Mouse (Mus musculus) splenic B cell, adult 2 months (primary cell): ENCODE results near the gene Pnpla3.

Experiments
- DNase-seq: peaks from one replicate; pipeline ENCODE4 v3.0.0-alpha.2; 2011; ENCODE audit warnings: low read depth, low spot score
- H3K27me3 ChIP-seq: 2 replicates; pipeline ENCODE4 v1.6.1; 2012; ENCODE audit warnings: mild to moderate bottlenecking, low read length, moderate library complexity, mixed read lengths; ENCODE audit not compliant: control insufficient read depth, poor library complexity, insufficient read depth, severe bottlenecking
- H3K36me3 ChIP-seq: 2 replicates; pipeline ENCODE4 v1.6.1; 2012; ENCODE audit warnings: mild to moderate bottlenecking, low read length, moderate library complexity, mixed read lengths; ENCODE audit not compliant: control insufficient read depth, poor library complexity, insufficient read depth, severe bottlenecking

The Pnpla3 gene

DNA sequence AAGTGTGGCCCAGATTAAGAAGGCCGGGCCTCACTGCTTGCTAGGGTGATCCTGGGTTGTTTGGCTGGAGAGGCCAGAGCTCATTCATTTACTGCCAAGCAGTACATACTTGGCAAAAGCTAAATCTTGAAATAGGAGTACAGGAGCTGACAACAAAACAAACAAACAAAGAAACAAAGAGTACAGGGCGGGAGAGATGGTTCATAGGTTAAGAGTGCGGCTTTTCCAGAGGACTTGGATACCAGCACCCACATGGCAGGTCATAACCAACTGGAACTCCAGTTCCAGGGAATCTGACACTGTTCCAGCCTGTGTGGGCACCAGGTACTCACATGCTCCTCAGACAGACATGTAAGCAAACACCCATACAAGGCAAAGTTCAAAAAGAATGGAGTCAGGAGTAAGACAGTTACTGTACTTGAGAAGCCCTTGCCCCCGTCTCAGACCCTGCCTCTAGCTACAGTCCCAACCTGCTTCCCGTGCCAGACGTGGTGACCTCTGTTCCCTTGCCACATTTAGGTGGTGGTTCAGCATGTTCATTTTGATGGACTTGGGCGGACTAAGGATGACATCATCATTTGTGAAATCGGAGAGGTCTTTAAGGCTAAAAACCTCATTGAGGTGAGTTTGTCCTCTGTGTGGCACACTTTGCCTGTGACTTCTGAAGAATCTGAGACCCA, 29.0 kb downstream of the Pnpla3 start:
- Histone ChIP-seq H3K36me3 (peaks cover 7% of the 10 kb centered on the region), H3K27me3 (no peaks in the 10 kb centered on the region)
- DNase-seq, result no peak

DNA sequence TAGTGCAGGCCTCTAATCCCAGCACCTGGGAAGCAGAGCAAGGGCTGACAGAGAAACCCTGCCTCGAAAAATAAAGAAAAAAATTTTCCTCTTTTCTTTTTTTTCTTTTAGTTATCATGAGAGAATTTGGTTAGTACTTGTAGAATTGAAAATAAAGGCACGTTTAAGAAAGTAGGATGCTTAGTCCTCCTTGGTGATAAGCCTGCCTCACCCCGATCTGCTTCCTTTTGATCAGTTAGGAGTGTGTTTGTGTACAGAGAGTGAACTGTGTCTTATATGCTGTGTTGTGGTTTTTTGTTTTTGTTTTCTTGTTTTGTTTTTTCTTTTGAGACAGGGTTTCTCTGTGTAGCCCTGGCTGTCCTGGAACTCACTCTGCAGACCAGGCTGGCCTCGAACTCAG, 39.7 kb downstream of the Pnpla3 start:
- Histone ChIP-seq H3K27me3 (no peaks in the 10 kb centered on the region), H3K36me3 (peaks cover 4% of the 10 kb centered on the region)
- no peak for DNase-seq

- H3K27me3 ChIP-seq, result no peaks in the 10 kb centered on the region
- peaks cover 4% of the 10 kb centered on the region for H3K36me3 ChIP-seq
- no peak for DNase-seq
These were observed 42.1 kb downstream of the Pnpla3 start for GRCm38 (mm10) chr15:84209517-84210412.

- Histone ChIP-seq H3K36me3 (peaks cover 2% of the 10 kb centered on the region; the same call in 1 of the 2 replicates), H3K27me3 (no peaks in the 10 kb centered on the region)
- no peak for DNase-seq
These were observed 42.8 kb downstream of the Pnpla3 start for GRCm38 (mm10) chr15:84210461-84210860.

- H3K27me3 ChIP-seq, result no peaks in the 10 kb centered on the region
These were observed 43.3 kb downstream of the Pnpla3 start for GRCm38 (mm10) chr15:84210941-84211340.

GRCm38 (mm10) chr15:84211564-84211963, 43.9 kb downstream of the Pnpla3 start:
- DNase-seq, result no peak
- H3K36me3 ChIP-seq, result peaks cover 2% of the 10 kb centered on the region; the same call in 1 of the 2 replicates
- H3K27me3 ChIP-seq, result no peaks in the 10 kb centered on the region

More at GRCm38 (mm10) chr15:84210941-84211340, 43.3 kb downstream of the Pnpla3 start:
- DNase-seq, result no peak
- H3K36me3 ChIP-seq, result peaks cover 2% of the 10 kb centered on the region; the same call in 1 of the 2 replicates

DNA sequence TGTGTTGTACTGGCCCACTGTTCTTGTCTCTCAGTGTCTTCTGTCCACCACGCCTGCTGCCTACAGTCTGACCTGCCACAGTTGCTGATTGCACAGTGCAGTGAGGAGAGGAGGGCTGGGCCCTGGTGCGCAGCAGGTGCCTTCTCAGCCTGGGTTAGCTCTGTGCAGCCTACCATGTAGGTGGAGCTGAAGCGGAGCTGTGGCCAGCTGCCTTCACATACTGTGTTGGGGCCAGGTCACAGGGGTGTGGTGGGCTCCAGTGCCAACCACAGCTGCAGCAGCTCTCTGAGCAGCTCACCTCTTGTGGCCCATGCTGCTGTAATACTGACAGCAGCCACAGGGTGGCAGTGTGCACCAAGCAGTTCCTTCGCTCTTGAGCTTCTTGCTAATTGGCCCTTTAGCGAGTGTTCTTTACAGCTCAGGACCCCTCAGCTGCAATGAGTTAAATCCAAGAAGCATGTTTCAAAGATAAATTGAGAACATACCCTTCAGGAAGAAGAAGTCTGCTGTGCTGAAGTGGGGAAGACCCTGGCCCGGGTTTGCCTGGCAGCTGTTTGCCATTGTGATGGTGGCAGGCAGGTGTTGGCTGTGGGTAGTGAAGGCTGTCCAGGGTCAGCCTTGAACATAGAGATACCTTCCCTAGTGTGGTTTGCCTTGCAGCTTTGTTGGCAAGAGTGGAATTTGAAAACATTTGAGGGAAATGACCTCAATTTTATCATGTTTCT, 44.6 kb downstream of the Pnpla3 start:
- peak; percentile 89 for DNase-seq
- H3K27me3 ChIP-seq, result no peaks in the 10 kb centered on the region

DNA sequence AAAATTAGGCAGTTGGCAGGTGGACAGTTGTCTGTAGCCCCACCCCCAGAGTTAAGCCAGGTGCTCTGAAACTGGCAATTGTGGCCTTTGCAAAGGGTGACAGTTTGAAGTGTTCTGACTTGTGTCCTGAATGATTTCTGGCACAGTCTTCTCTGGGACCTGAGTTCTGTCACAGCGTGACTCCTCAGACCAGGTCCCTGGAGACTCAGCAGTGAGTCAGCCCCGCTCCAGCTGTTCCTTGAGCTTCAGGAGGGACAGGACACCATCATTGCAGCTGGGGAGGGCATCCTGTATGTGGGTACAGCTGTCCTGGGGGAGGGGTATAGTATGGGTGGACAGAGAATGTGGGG, 45.1 kb downstream of the Pnpla3 start:
- Histone ChIP-seq H3K27me3 (no peaks in the 10 kb centered on the region), H3K36me3 (no peaks in the 10 kb centered on the region; the same call in 1 of the 2 replicates)
- peak; percentile 27 for DNase-seq

More for the DNA sequence above, 44.6 kb downstream of the Pnpla3 start:
- H3K36me3 ChIP-seq, result no peaks in the 10 kb centered on the region; the same call in 1 of the 2 replicates

- no peak for DNase-seq
- H3K36me3 ChIP-seq, result no peaks in the 10 kb centered on the region; the same call in 1 of the 2 replicates
- no peaks in the 10 kb centered on the region for H3K27me3 ChIP-seq
These were observed 45.6 kb downstream of the Pnpla3 start for GRCm38 (mm10) chr15:84213162-84213739.

DNA sequence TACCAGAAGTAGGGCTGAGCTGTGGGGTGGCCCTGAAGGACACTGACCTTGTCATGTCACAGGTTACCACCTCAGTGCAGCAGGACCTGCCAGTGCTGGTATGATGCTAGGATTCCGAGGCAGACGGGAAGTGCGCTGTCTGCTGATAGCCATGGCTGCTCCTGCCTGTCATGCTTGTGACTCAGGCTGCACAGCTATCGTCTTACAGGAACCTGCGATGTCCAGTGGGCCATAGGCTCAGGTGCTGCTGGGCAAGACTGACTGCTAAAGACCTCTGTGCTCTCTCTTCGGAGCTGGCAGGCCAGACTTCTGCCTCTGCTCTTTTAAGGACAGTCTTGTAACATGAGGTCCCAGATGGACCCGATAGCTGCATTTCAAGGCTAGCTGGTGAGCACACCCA, 46.8 kb downstream of the Pnpla3 start:
- Histone ChIP-seq H3K27me3 (no peaks in the 10 kb centered on the region), H3K36me3 (no peaks in the 10 kb centered on the region)
- DNase-seq, result no peak

DNA sequence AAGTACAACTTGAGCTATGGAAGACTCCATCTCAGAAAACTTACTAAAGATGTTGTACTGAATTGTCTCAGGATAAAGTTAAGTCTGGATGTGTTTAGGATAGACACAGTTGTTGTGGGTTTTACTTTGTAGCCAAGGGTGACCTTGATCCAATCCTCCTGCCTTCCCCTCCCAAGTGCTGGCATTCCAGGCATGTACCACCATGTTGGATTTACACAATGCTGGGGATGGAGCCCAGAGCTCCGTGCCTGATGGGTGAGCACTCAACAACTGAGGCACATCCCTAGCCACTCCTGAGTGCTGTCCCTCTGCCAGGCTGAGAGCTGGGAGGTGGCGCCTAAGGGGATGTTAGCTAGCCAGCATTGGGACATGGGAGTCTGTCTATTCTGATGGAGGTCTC, 47.6 kb downstream of the Pnpla3 start:
- no peaks in the 10 kb centered on the region for H3K36me3 ChIP-seq
- no peak for DNase-seq

DNA sequence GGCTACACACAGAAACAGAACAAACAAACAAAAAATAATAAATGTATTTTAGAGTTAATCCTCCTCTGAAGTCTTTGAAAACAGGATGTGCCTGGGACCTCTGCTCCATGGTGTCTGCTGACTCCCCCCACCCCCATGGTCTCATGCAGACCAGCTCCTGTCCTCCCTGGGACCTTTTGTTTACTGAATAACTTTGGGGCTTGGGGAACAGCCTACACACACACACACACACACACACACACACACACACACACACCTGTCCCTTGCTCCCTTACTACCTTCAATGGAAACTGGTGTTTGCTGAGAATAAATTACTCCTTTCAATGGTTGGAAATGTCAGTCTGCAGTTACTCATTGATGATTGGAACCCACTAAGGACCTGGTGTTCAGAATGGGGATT, 48.4 kb downstream of the Pnpla3 start:
- no peak for DNase-seq
- Histone ChIP-seq H3K36me3 (no peaks in the 10 kb centered on the region), H3K27me3 (no peaks in the 10 kb centered on the region)

More for the DNA sequence above, 47.6 kb downstream of the Pnpla3 start:
- H3K27me3 ChIP-seq, result no peaks in the 10 kb centered on the region

DNA sequence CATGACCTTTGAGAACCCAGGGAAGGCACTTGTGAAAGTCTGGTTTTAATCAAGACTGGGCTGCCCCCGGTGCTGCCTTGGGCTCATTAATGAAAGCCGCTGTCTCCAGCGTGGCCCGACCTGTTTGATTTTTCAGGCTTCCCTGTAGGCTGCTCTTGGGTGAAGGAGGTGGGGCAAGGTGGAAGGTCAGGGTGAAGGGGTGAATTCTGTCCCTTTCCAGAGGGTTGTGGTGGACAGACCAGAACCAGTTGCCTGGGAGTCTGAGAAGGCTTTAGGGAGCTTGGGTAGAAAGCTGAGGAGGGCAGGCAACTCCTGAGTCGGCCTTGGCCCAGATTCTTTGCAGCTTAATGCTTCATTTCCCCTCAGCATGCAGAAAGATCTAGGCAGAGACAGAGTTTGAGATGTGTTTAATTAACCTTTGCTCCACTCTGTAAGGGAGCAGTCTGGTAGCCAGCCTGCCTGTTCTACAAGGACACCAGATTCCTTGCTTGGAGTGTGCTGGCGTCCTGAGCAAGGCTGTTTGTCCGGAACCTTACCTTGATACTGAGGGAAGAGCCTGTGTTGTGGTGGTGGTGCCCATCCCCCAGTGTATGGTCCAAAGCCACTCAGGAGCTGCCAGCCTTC, 48.9 kb downstream of the Pnpla3 start:
- no peak for DNase-seq
- no peaks in the 10 kb centered on the region for H3K27me3 ChIP-seq
- H3K36me3 ChIP-seq, result no peaks in the 10 kb centered on the region
